Mouse (Mus musculus): ENCODE results near the gene Cops3. TPM values are rescaled to one million over a fixed set of nuclear protein-coding genes. Genes with fewer than 3 reads are reported as not detected.

Gene Cops3
- total RNA-seq, 2 experiments from 2014 or later, result 81.4 to 86.3 TPM

DNA sequence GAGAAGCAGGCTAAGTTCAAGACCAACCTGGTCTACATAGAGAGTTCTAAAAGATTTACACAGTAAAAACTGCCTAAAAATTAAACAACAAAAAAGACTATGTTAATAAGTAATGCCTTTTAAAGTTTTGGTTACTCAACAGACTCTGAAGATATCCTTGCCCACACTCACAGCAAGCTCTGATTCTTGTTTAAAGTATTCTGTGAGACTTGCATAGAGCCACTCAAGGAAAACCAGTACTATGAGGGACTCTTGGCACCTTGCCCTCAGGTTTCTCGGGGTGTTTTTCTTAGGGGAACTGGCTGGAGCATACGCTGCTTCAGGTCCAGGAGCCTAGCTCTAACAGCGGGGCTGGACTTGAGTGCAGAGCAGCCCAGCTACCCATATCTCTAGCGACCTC, 60.2 kb downstream of the Cops3 start:
- DNase-seq (ENCODE audit: low spot score in 2 of 2), result no peak

DNA sequence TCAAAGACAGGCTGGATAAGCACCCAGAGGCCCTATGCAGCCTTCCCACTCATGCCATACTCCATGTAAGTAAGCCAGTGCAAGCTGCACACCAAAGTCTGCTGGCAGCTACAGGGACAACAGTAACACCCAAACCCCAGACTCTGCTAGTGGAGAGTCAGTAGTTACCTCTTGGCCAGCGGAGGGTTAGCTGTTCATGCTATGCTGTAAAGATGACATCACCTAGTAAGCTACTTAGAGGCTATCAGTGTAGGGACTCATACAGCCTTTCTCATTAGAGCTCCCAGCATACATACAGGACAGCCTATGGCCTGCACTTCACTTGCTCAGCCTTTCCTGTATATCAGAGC, 60.8 kb downstream of the Cops3 start:
- no peak for DNase-seq (ENCODE audit: low spot score in 2 of 2)

DNA sequence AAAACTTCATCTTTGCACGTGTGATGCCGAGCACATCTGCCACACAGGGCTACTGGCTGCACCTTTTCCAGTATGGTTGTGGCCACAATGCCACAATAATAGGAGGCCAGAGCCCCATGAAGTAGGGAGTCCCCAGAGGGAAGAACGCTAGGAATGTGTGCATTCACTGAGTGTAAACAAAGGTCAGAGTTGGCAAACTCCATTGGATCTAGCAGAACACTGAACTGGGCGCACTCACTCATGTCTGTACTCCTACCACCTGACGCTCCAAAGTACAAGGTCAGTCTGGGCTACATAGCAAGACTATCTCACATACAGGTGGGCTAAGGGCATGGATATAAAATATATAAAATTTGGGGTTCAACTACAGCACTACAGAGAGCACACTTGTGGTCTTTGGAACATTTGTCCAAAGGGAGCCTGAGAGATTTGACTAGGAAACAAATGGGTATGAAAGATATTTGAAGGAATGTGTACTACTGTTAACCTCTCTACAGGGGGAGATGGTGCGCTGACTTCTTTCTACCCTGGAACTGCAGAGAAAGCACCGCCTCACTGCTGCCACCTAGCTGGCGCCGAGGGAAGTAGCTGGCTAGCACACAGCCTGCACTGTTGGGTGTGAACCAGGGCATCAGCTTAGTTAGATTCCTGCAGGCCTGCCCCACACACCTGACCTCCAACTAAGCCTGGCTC, 61.3 kb downstream of the Cops3 start:
- DNase-seq (ENCODE audit: low spot score in 2 of 2), result peak; percentile 71

DNA sequence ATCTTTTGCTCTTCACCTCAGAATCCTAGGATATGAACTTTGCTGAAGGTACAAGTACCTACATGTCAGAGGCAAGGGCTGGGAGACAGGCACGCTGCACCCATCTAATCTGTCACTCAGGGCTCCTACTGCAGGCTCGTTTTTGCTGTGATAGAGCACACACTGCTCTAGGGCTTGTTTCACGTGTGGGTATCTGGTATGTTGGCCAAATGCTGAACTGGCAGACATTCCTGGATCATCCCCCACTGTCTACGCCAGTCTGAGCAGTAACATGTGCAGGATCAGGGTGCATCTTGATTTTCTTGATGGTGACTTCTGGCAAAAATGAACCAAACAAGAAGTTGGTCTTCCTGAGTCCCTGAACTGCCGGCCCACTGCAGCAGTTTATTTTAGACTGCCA, 62.4 kb downstream of the Cops3 start:
- no peak for DNase-seq (ENCODE audit: low spot score in 2 of 2)

DNA sequence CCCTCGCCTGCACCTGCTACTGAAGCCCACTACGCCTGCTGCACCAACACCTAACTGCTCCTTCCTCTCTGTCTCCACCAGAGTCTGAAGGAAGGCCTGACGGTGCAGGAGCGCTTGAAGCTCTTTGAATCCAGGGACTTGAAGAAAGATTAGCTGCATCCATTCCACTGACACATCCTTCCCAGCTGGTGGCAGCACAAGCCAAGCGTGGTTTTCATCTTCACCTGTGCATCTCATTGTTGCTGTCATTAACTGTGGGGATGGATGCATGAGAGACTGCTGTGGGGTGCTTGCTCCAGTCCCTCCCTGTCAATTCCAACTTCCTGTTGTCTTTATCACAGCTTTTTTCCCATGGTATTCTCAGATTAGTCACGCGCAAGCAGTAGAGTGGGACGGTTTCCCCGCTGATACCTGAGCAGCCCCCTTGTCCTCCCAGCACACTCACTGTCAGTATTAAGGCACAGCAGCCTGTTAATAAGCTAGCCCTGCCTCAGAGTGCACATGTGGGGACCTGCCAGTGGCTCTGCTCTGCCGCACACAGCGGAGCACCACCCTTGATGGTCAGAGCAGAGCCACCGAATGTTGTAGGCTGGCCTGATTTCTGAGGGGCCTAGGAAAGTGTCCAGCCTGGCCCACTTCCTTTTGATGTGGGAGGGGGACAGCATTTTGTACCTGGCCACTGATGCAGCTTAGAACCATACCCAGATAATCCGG, 64.0 kb downstream of the Cops3 start:
- DNase-seq (ENCODE audit: low spot score in 2 of 2), result no peak

DNA sequence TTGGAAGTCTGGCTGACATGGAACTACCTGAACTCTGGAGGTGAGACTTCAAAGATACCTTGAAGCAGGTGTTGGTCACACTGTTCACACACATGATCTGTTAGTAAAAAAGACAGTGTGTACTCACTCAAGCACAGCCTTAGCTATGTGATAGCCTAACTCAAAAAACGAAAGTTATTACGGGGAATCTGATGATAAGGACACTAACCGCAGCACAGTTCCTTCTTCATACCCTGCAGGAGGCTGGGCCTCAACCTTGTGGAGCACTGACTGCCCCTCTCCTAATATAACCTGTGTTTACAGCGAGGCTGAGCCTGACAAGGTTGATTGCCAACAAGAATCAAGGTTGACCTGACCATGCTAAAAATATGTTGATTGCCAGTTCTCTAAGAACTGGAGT, 65.1 kb downstream of the Cops3 start:
- DNase-seq (ENCODE audit: low spot score in 2 of 2), result no peak

DNA sequence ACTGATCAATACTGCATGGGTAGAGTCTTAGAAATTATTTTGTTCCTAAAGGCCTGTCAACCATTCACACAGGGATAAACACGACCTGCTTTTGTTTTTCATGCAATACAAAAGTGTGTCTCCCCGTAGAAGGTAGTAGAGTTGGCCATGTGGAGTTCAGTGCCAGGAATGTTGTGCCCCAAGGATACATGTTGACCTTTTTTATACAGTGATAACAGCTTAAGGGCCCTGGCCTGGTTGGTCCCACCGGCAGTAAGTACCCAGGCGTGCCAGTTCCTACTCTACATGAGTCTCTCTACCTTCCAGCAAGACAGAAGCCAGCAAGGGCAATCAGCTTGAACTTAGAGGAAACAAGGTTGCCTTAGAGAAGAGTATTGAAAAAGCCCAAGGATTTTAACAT, 66.7 kb downstream of the Cops3 start:
- DNase-seq (ENCODE audit: low spot score in 2 of 2), result no peak

DNA sequence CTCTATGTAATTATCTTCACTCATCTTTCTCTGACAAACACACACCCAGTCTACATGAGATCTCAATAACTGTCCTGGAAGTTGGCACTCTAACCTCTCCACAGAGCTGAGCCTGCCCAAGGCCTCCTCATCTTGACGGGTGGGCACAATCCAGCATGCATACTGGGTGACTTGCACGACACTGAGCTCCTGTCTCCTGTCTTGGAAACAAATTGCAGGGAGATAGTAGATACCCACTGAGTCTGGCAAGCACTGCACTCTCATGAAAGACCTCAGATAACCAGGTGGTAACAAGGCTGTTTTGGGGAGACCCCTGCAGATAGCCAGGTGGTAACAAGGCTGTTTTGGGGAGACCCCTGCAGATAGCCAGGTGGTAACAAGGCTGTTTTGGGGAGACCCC, 67.3 kb downstream of the Cops3 start:
- no peak for DNase-seq (ENCODE audit: low spot score in 2 of 2)

DNA sequence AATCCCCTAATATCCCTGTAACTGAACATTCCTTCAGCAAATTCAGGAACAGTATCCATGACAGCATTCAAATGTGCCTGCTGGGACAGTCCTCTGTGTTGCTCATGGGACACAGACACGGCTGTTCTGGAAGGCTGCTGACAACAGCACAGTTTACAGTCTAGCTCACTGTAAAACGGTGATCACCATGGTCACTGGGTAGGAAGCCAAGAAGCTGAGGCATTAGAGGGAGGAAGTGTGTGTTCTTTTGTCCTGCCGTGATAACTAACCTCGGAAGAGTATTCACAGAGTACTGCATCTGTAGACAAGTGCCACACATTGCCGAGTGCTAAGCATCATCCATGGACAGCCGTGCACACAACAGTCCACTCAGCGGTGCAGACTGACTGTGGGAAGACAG, 68.9 kb downstream of the Cops3 start:
- DNase-seq (ENCODE audit: low spot score in 2 of 2), result no peak

DNA sequence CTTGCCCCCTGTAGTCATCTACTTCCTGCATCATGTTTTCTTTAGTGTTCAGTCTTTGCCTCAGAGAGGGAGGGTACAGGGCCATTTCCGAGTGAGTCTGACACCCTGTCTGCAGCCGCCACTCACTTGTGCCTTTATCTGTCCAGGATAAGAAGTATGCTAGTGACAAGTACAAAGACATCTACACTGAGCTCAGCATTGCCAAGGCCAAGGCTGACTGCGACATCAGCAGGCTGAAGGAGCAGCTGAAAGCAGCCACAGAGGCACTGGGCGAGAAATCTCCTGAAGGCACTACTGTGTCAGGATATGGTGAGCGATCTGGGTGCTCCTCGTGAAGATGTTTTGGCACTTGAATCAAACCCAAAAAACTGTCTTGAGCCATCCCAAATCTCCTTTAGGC, 69.9 kb downstream of the Cops3 start:
- no peak for DNase-seq (ENCODE audit: low spot score in 2 of 2)

DNA sequence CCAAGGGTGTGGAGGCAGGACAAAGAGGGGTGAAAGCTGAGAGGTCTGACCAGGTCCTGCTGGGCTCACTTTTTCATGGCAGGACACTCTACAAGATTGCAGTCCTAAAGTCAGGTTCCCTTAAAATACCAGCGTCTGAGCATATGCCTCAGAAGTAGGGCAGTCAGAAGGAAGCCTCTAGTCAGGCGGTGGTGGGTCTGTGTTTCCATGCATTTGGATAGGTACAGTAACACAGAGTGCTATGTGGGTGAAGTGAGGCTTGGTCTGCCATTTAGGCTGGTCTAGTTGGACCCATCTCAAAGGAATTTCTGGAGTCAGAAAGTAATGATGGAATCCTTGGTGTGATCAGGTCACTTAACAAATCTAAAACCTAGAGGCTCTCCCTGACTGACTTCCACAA, 70.3 kb downstream of the Cops3 start:
- no peak for DNase-seq (ENCODE audit: low spot score in 2 of 2)

Other genes with a start within 250 kb of the Cops3 start
- not detected for gene Olfr223, start 246.5 kb downstream of the Cops3 start, total RNA-seq (2021)
- 100 to 1,000 TPM; 200 to 219 TPM for gene Mprip, start 178.5 kb downstream of the Cops3 start, total RNA-seq (2021)
- gene Pld6, start 52.2 kb downstream of the Cops3 start, total RNA-seq (2021), result 1 to 10 TPM in 1 of 2 experiments, under 1 TPM in 1; 0.90 to 2.1 TPM
- 10 to 100 TPM; 85.5 to 99.0 TPM for gene Flcn, start 29.8 kb downstream of the Cops3 start, total RNA-seq (2021)
- gene Nt5m, start 391 bp downstream of the Cops3 start, total RNA-seq (2021), result 10 to 100 TPM; 27.7 to 29.9 TPM
- gene Med9, start 108.4 kb upstream of the Cops3 start, total RNA-seq (2021), result 10 to 100 TPM; 23.3 to 24.3 TPM
- 10 to 100 TPM; 17.5 to 20.2 TPM for gene Rasd1, start 125.1 kb upstream of the Cops3 start, total RNA-seq (2021)
- gene Pemt, start 206.7 kb upstream of the Cops3 start, total RNA-seq (2021), result 10 to 100 TPM in 1 of 2 experiments, 1 to 10 TPM in 1; 5.5 to 11.1 TPM

Data from adrenal gland, adult 18-20 months (tissue).